Mouse (Mus musculus) ES-E14 (cell line): ENCODE data around the gene Ttc34. TPM values are rescaled to one million over a fixed set of nuclear protein-coding genes. Genes with fewer than 3 reads are reported as not detected.
A peak's percentile ranks its signal among the peaks of the same experiment; 100 is the strongest.

ENCODE experiments used
- DNase-seq: peaks from one replicate; pipeline ENCODE4 v3.0.0-alpha.2; 2013; ENCODE audit warnings: low read depth, low spot score
- H3K27ac ChIP-seq: 2 replicates; pipeline ENCODE4 v1.5.1; 2012; ENCODE audit warnings: low read depth, mild to moderate bottlenecking, low read length, moderate library complexity, mixed read lengths; ENCODE audit not compliant: poor library complexity, insufficient read depth, severe bottlenecking
- H3K36me3 ChIP-seq: 2 replicates; pipeline ENCODE4 v1.6.1; 2012; ENCODE audit warnings: mild to moderate bottlenecking, low read length, moderate library complexity, mixed read lengths; ENCODE audit not compliant: control insufficient read depth, poor library complexity, insufficient read depth, severe bottlenecking
- H3K4me1 ChIP-seq, 2 experiments: fragments of 150-350 bp in 1 of 2; sonication (generic) in 1 of 2; 2 replicates each; pipeline ENCODE4 v1.6.1; 2012; ENCODE audit warnings: low read length in 2 of 2, mild to moderate bottlenecking in 1 of 2, mixed read lengths in 1 of 2; ENCODE audit not compliant: control insufficient read depth in 2 of 2, insufficient read depth in 2 of 2, poor library complexity in 1 of 2
- H3K4me3 ChIP-seq, 2 experiments: fragments of 150-350 bp in 1 of 2; sonication (generic) in 1 of 2; 2 replicates each; pipeline ENCODE4 v1.5.1; 2012; ENCODE audit warnings: low read length in 2 of 2, low read depth in 1 of 2, mild to moderate bottlenecking in 1 of 2, mixed read lengths in 1 of 2; ENCODE audit not compliant: insufficient read depth in 1 of 2, poor library complexity in 1 of 2, severe bottlenecking in 1 of 2
- H3K9ac ChIP-seq: 2 replicates; pipeline ENCODE4 v1.6.1; 2012; ENCODE audit warnings: low read depth, mild to moderate bottlenecking, low read length, mixed read lengths; ENCODE audit not compliant: poor library complexity, insufficient read depth, severe bottlenecking
- H3K9me3 ChIP-seq: fragments of 150-350 bp; sonication (generic); 2 replicates; pipeline ENCODE4 v1.6.1; 2012; ENCODE audit warnings: low read depth, mild to moderate bottlenecking, low read length; ENCODE audit not compliant: control insufficient read depth, insufficient read depth
- CHD2 ChIP-seq: IDR thresholded peaks from 2 replicates; pipeline ENCODE4 v1.6.1; 2014; ENCODE audit warnings: mild to moderate bottlenecking, low read depth, low read length, inconsistent platforms
- HCFC1 ChIP-seq: IDR thresholded peaks from 2 replicates; pipeline ENCODE4 v1.6.1; 2012; ENCODE audit warnings: low read length, inconsistent platforms, borderline replicate concordance; ENCODE audit not compliant: insufficient read depth
- MAFK ChIP-seq: IDR thresholded peaks from 2 replicates; pipeline ENCODE4 v1.6.1; 2014; ENCODE audit warnings: mild to moderate bottlenecking, low read depth, low read length, inconsistent platforms; ENCODE audit not compliant: insufficient read depth
- ZC3H11A ChIP-seq: IDR thresholded peaks from 2 replicates; pipeline ENCODE4 v1.6.1; 2012; ENCODE audit warnings: low read depth, mild to moderate bottlenecking, inconsistent platforms, low read length, borderline replicate concordance
- ZNF384 ChIP-seq: IDR thresholded peaks from 2 replicates; pipeline ENCODE4 v1.6.1; 2012; ENCODE audit warnings: low read depth, low read length, inconsistent platforms
- in situ Hi-C, 2 experiments: fragments of 600-800 bp; cut with MboI; formaldehyde crosslinking; loops; one replicate each; pipeline ENCODE4 v1.15.1; 2025; ENCODE audit warnings: low sequenced_read_pairs in 2 of 2, inconsistent platforms in 1 of 2; ENCODE audit not compliant: unreplicated experiment in 2 of 2
- total RNA-seq: library from RNA; depleted of rRNA; stranded (reverse); fragments of 300-350 nt; gene quantifications from 2 replicates; pipeline ENCODE4 v1.2.3, GENCODE M21; 2012

Gene Ttc34
- total RNA-seq, 1 experiment, result 0.22 TPM

- in situ Hi-C loops, result no loop called here
- Histone ChIP-seq H3K9me3 (no peaks in the 10 kb centered on the region), H3K27ac (no peak overlapping the region; the same call in 1 of the 2 replicates)
These were observed 27.9 kb downstream of the Ttc34 start for GRCm38 (mm10) chr4:154864961-154865760.

GRCm38 (mm10) chr4:154866391-154866790, 29.1 kb downstream of the Ttc34 start:
- TF ChIP-seq MAFK (no peak), ZC3H11A (no peak), ZNF384 (no peak)
- no peaks in the 10 kb centered on the region for H3K36me3 ChIP-seq
- peaks cover 0 to 2% of the 10 kb centered on the region in 2 experiments; a peak in 1 of 4 replicates for H3K4me1 ChIP-seq
- no peak overlapping the region for H3K4me3 ChIP-seq
- no peak overlapping the region for H3K27ac ChIP-seq
- H3K9me3 ChIP-seq, result no peaks in the 10 kb centered on the region
- no peak for DNase-seq
- H3K9ac ChIP-seq, result no peak overlapping the region
- in situ Hi-C loops, result no loop called here

More at GRCm38 (mm10) chr4:154864961-154865760, 27.9 kb downstream of the Ttc34 start:
- TF ChIP-seq CHD2, result no peak
- no peak for TF ChIP-seq MAFK
- TF ChIP-seq HCFC1, result no peak
- H3K4me3 ChIP-seq, result peak overlapping the region in 1 of 2 experiments; percentile 60; a peak in 1 of 4 replicates
- H3K4me1 ChIP-seq, result no peaks in the 10 kb centered on the region
- H3K9ac ChIP-seq, result peak overlapping the region; percentile 77; the same call in 1 of the 2 replicates
- no peak for DNase-seq
- H3K36me3 ChIP-seq, result no peaks in the 10 kb centered on the region

GRCm38 (mm10) chr4:154867257-154867656, 30.0 kb downstream of the Ttc34 start:
- in situ Hi-C loops, result no loop called here
- no peak overlapping the region for H3K27ac ChIP-seq
- TF ChIP-seq CHD2, result no peak
- DNase-seq, result no peak
- H3K4me3 ChIP-seq, result no peak overlapping the region
- H3K4me1 ChIP-seq, result peaks cover 0 to 8% of the 10 kb centered on the region in 2 experiments; a peak in 1 of 4 replicates
- H3K9me3 ChIP-seq, result no peaks in the 10 kb centered on the region
- no peaks in the 10 kb centered on the region for H3K36me3 ChIP-seq
- H3K9ac ChIP-seq, result no peak overlapping the region

GRCm38 (mm10) chr4:154869440-154869839, 32.2 kb downstream of the Ttc34 start, which contains the start of gene Mmel1:
TSS of gene Mmel1 (plus strand) at chr4:154869585.
- Histone ChIP-seq H3K4me1 (peaks cover 0 to 10% of the 10 kb centered on the region in 2 experiments; a peak in 1 of 4 replicates), H3K4me3 (no peak within 1 kb of the TSS), H3K9ac (no peak within 1 kb of the TSS), H3K36me3 (no peaks in the 10 kb centered on the region), H3K9me3 (no peaks in the 10 kb centered on the region), H3K27ac (no peak within 1 kb of the TSS)
- TF ChIP-seq MAFK (no peak), ZNF384 (no peak), HCFC1 (no peak), ZC3H11A (no peak), CHD2 (no peak)
- in situ Hi-C loops, result no loop called here
- DNase-seq, result no peak

- H3K4me3 ChIP-seq, result no peak overlapping the region
- TF ChIP-seq HCFC1, result no peak
- no peak for TF ChIP-seq ZC3H11A
- no peak for TF ChIP-seq ZNF384
- no peak for TF ChIP-seq MAFK
- no peak overlapping the region for H3K27ac ChIP-seq
- no peaks in the 10 kb centered on the region for H3K36me3 ChIP-seq
- in situ Hi-C loops, result no loop called here
- no peak overlapping the region for H3K9ac ChIP-seq
- no peak for DNase-seq
- H3K4me1 ChIP-seq, result peaks cover 0 to 10% of the 10 kb centered on the region in 2 experiments; a peak in 1 of 4 replicates
- no peaks in the 10 kb centered on the region for H3K9me3 ChIP-seq
These were observed 33.5 kb downstream of the Ttc34 start for GRCm38 (mm10) chr4:154870721-154871120.
